Mouse (Mus musculus): ENCODE measurements around the gene Mpp3.
A peak's percentile ranks its signal among the peaks of the same experiment; 100 is the strongest.
"Not testable (repeated sequence)": the region's sequence is repeated elsewhere in the genome, so short reads cannot be mapped to it uniquely, and the experiment has no call there.

Gene Mpp3

GRCm38 (mm10) chr11:102010140-102010539, 18.1 kb downstream of the Mpp3 start:
- peak; percentile 84 for DNase-seq (ENCODE audit: low spot score)

DNA sequence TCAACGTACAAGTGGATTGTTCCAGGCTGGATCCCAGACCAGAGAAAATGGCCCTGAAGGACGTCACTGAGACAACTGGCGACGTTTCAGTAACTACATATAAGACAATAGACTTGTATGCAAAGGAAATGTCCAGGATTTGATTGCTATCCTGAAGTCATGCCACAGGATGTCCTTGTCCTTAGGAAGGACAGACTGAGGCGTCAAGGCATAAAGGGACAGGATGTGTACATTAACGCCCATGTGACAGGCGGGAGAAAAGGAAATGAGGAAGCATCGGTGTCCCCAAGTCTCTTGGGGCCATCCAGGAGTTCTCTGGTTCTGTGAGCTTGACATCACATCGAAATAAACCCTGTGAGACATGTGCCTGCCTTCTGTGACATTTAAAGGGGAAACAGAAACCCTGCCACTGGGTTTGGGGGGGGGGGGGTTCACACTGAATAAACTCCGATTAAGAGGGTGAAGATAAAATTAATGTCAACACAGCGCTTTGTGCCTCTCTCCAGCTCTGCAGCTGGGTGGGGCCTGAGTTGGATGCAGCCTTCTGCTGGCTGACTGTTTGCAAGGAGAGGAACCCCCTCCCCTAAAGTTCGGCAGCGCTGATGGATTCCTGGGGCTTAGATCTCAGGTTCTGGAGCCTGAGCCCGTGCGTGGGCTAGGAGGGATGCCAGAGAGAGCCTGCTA, 19.2 kb downstream of the Mpp3 start:
- no peak for DNase-seq (ENCODE audit: low spot score)

GRCm38 (mm10) chr11:102008372-102008771, 19.9 kb downstream of the Mpp3 start:
- DNase-seq (ENCODE audit: low spot score): no peak

DNA sequence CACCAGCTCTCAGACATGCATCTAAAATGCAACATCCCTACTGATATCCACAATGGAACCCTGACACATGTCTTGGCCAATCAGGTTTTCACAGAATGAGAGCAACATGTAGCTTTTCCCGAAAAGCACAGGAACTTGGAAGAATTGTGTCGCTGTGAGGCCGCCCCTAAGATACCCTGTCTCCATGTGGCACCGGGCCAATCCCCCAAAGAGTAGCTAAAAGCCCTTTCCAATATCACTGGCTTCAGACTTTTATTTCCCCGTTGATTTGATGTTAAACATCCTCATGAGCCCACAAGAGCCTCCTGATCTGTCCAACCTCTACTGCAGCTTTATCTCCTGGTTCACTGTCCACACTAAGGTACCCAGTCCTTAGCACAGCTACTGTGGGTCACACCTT, 21.6 kb downstream of the Mpp3 start:
- no peak for DNase-seq (ENCODE audit: low spot score)

GRCm38 (mm10) chr11:102006271-102006670, 22.0 kb downstream of the Mpp3 start:
- DNase-seq (ENCODE audit: low spot score): no peak

GRCm38 (mm10) chr11:102004251-102004650, 24.0 kb downstream of the Mpp3 start:
- no peak for DNase-seq (ENCODE audit: low spot score)

GRCm38 (mm10) chr11:101999466-101999865, 28.8 kb downstream of the Mpp3 start:
- no peak for DNase-seq (ENCODE audit: low spot score)

DNA sequence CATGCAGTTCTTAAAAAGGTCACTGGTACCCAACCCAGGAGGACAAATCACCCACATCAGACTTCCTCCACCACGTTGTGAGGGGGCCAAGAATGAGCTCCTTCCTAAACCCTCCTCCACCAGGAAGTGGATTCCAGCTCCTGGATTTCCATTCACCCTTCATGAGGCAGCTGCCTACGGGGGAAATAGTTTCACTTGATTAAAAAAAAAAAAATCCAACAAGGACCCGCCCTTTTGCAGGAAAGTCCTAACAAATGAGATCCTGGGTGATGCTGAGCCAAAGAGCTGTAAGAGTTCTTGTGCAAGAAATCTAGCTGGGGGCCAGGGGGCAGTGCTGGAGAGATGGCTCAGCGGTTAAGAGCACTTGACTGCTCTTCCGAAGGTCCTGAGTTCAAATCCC, 30.0 kb downstream of the Mpp3 start:
- no peak for DNase-seq (ENCODE audit: low spot score)

DNA sequence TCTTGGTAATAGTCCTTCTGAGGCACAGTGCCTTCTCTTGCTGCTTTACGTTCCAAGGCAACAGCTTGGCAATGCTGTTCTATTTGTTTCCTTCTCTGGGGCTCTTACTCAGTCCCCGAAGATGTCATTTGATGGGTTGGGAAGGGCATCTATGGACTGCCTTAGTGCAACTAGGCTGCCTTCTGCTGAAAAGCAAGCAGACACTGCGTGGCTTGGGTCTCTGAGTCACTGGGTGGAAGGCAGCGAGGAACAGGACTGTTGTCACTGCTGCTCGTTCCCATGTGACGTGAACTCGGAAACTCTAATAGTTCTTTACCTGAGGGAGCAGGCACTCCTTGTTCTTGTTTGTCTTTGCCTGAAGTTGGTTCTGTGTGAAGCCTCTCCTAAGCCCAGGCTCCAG, 32.3 kb downstream of the Mpp3 start:
- no peak for DNase-seq (ENCODE audit: low spot score)

- DNase-seq (ENCODE audit: low spot score): no peak
Observed at GRCm38 (mm10) chr11:101994100-101994499, 34.2 kb downstream of the Mpp3 start.

DNA sequence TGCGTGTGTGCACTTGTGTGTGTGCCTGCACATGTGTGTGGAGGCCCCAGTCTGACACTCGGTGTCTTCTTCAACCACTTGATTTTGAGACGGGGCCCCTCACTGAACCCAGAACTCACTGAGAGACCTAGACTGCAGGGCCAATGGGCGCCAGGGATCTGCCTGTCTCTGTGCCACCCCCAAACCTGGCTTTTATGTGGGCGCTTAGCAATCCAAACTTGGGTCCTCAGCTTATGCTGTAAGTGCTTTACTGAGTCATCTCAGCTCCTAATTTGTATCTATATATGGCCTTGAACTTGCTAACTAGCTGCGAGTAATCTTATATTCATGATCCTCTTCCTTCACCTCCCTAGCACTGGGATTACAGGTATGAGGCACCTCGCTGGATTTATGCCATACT, 35.9 kb downstream of the Mpp3 start:
- DNase-seq (ENCODE audit: low spot score): no peak

- DNase-seq (ENCODE audit: low spot score): no peak
Observed at GRCm38 (mm10) chr11:101991813-101992212, 36.4 kb downstream of the Mpp3 start.

GRCm38 (mm10) chr11:101990244-101990643, 38.0 kb downstream of the Mpp3 start:
- DNase-seq (ENCODE audit: low spot score): no peak

DNA sequence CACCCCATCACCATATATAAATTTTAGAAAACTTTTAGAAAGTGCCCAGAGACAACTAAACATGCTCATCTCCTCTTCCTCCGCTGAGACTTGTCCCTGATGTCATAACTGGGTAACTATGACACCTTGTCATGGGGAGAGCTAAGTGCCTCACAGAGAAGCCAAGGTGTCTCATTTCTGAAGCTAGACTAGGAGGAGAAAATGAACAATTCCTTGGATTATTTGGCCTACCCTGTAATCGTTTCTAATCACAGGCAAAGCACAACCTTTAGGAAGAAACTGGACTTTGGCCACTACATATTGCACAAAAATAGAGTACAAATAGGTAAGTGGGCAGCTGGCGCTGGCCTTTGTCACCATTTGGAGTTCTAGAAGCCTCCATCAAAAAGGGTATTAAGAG, 41.3 kb downstream of the Mpp3 start, which contains the start of gene Dusp3:
Gene Dusp3 (minus strand): TSS at position 101 of the 400 bp plus-strand sequence.
- DNase-seq (ENCODE audit: low spot score): no peak

DNA sequence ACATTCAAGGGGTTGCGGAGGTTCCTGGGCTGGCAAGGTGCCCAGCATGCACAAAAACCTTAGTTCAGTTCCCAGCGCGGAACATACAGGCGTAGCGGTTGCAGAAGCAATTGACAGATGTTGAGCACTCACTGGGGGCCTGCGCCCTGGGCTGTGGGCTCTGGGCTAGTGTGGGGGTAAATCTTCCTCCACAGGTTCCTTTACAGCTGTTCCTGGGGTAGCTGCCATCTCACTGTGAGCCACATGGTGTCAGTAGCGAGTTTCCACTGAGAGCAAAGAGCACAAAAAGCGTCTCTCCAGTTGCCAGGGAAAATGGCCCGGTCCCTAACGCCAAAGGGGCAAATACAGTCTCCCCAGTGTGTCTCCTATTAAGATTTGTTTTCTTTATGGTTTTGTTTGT, 42.3 kb downstream of the Mpp3 start:
- peak; percentile 94 for DNase-seq (ENCODE audit: low spot score)

GRCm38 (mm10) chr11:101985450-101985849, 42.8 kb downstream of the Mpp3 start:
- DNase-seq (ENCODE audit: low spot score): not testable (repeated sequence)

DNA sequence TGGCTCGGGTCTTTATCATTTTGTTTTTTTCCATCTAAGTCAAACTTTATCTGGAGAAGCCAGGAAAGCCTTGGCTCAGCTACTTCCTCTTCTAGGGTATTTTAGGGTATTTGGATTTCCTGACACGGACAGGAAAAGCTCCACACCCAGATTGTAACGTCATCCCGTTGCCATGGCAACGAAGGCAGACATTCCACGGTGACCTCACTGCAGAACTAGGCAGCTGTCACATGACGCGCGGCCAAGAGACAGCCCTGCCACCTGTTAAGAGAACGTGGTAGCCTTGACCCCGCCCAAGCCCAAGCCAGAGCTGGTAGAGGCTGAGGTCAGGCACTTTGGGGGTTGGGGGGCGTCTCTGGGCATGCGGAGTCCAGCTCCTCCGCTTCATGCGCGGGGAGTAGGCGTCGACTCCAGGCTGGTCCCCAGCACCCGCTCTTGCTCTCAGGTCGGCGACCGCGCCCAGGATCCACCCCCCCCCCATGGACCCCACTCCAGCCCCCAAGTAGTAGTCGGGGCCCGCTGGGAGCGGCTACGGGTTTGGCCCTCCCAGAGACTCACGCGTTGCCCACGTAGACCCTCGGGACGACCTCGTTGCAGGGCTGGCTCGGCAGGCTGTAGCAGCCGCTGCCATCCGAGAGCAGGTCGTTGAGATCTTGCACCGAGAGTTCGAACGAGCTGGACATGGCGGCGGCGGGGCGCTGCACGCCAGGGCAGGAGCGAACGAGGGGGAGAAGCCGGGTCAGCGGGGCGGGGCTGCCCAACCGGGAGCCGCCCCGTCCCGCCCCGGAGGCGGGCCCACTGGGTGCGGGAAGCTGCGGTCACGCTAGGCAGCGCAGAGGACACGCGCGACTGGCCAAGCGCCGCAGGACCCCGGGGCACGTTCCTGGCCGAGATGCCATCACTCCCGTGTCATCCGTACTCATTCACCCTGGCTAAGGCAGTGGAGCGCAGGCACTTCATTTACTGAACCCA, 43.9 kb downstream of the Mpp3 start, which contains the start of gene Cfap97d1:
Gene Cfap97d1 (plus strand): TSS at position 226 of the 972 bp plus-strand sequence.
- DNase-seq (ENCODE audit: low spot score): peak; percentile 91

DNA sequence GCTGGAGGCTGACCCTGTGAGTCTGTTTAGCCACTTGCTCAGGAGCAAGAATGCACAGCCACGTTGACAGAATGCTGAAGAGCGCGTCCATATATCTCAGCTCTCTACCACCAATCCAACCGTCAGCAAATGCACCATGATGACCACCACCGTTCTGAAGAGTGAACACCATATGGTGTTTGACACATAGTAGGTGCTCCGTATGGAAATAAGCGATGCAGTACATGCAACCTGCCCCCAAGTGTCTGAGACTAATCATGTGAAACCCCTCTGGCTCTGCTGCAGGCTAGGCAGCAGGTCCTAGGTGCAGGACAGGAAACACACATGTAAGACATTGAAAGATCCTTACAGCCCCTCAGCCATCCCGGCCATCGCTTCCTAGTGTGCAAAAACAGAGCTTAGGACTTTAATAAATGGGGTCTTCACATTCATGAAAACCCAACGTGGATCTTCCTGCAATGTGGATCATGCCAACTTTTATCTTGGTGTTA, 44.8 kb downstream of the Mpp3 start:
- no peak for DNase-seq (ENCODE audit: low spot score)

DNA sequence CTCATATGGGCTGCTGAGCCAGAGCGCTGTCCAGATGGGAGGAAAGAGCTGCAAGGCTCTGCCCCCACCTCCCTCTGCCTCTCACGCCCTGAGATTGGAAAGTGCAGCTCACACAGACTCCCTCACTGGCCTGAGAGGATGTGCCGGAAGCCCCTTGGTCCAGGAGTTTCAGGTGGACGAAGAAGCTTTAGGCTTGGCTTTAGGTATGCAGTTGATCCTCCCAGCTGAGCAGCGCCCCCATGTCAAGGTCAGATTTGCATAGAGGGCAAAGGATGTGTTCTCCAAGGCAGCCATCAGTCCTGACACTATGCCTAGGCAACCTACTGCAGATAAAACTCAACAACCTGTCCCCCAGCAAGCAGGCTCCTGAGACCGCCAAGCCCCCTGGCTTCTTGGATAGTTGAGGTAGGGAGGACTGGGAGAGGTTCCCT, 45.3 kb downstream of the Mpp3 start:
- DNase-seq (ENCODE audit: low spot score): no peak

DNA sequence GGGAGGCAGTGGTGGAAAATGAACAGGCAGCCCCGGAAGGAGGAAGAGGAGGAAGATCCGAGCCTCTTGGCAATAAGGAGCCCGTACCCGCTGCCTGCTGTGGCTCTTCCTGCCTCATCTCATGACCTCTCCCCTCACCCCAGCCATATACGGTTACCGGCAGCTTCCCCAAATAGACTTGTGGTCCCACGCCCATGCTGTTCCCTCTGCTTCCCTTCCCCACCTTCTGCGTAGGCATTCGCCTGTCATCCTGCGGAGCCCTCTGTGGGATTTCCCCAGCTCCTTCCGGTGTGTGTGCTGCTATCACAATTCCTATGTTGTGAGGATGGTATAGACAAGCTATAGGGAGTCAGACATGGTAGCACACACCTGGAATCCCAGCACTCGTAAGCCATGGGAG, 46.4 kb downstream of the Mpp3 start:
- DNase-seq (ENCODE audit: low spot score): no peak

GRCm38 (mm10) chr11:101980603-101981157, 47.6 kb downstream of the Mpp3 start:
- no peak for DNase-seq (ENCODE audit: low spot score)

DNA sequence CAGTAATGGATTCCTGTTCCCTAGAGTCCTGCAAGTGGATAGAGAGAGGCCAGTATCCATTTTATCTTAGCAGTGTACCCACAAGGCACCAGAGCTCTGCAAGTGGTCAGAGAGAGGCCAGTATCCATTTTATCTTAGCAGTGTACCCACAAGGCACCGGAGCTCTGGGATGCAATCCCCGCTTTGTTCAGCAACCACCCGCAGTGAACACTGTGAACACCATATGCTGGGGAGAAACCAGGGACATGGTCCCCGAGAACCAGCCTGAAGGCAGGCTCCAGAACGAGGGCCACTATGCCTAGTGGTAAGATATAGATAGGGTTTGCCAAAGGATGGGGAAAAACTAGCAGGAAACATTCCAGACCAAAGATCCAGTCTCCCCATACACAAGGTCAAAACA, 49.1 kb downstream of the Mpp3 start:
- DNase-seq (ENCODE audit: low spot score): no peak
